Mouse (Mus musculus): ENCODE measurements at regions not wholly inside any gene's neighbourhood (a gene's known extent, or its start where the extent isn't known, plus 50 kb on each side); places are given as distances from the start of the nearest gene placed in this dataset.

DNA sequence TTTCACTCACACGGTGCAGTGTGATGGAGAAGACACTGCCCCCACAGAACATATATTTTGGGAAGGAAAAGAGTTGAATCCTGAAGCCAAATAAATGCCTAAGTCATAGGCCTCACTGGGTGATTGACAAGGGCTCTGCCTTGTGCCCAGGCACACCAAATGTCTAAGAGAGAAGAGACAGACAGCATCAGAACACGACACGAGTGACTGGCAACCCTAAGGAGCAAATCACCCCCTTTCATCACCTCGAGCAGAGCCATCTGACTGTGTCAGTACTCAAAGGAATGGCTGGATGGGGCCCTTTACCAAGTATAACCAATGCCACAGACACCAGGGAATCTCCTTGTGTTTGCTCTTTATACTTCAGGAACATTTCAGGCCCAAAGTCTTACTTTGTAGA, 815.6 kb downstream of the Car8 start:
- no peak for DNase-seq (ENCODE audit: low read depth, low spot score)

DNA sequence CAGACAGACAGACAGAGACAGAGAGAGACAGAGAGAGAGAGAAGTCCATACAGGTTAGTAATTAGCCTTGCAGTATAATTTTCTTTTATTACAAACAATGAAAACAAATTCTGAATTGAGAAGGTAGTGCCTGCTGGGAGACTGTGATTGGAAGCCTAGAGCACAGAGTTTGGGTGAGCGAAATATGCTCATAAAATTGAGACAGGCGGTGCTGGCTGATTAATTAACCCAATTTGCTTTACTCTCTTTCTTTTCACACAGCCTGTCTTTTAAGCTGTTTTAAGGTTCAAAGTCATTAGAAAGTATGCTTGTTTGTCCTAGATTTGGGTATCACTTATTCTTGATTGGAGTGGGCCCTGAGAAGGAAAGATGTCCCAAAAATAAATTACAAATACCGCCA, 816.1 kb downstream of the Car8 start:
- DNase-seq (ENCODE audit: low read depth, low spot score) = no peak

DNA sequence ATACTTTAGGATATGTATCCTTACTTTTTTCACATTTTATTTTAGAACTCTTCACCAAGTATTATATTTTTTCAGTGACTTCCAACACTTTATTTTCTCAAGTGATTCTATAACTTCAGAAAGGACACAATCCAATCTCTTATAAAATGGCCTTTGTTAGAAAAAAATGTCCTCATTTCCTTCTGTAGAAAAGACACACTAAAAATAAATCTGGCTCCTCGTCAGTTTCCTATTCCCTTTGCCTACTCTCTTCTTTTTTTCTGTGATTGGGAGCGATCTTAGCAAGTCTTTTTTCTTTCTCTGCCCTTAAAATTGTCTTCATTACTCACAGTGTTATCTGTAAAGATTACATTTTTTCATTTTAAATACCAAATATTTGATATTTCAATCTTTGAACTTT, 824.5 kb downstream of the Car8 start:
- no peak for DNase-seq (ENCODE audit: low read depth, low spot score)

DNA sequence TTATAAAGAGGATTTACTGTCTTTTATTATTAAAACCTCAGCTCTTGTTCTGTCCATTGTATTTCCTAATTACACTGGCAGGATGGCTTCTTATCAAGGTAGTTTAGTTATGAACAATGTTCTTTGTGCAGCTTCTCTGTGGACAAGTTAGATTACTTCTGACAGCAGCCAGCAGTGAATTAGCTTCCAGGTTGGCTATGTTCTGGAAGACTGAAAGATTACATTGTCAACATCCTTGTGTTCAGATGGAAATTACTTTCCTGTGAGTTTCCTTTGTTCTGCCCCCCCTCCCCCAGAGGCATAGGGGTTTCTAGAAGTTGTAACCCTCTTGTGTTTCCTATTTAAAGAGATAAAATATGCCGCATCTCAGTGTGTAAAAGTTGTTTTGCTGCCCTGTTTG, 846.1 kb downstream of the Car8 start:
- DNase-seq (ENCODE audit: low read depth, low spot score) = no peak

DNA sequence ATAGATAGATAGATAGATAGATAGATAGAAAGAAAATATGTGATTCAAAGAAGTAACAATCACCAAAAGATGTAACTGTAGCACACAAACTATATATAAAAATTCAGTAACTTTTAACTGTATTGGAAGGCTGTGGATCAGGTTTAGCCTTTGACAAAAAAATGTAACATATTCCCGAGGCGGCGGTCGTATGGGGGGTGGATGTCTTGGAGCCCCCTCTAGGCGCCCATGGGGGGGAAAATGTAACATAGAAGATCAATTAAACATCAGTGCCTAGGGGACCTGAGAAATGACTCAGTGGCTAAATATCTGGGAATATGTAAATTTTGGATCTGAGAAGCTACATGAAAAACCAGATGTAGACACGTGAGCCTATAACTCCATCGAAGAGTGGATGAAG, 847.2 kb downstream of the Car8 start:
- no peak for DNase-seq (ENCODE audit: low read depth, low spot score)

DNA sequence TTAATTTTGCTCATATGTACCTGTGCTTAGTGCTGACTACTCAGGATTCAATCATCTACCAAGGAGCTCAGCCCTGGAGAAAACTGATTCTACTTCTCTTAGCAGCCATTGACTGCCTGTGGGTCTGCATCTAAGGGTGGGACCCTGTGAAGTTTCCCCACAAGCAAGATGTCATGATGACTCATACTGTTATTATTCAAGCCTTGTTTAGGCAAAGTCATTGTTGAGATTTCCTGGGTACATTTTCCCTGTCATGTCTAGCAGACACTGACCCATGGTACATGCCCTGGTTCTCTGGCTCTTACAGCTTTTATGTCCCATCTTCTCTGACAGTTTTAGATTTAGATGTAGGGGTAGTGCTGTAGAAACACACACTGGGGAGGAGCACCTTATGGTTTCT, 853.8 kb downstream of the Car8 start:
- no peak for DNase-seq (ENCODE audit: low read depth, low spot score)

DNA sequence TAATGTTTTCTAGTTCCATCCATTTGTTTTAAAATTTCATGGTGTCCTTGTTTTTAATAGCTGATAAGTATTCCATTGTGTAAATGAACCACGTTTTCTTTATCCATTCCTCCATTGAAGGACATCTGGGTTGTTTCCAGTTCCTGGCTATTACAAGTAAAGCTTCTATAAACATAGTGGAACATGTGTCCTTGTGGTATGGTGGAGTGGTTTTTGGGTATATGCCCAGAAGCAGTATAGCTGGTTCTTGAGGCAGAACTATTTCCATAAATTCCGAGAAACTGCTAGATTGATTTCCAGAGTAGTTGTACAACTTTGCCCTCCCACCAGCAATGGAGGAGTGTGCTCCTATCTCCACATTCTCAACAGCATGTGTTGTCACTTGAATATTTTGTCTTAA, 858.8 kb downstream of the Car8 start:
- DNase-seq (ENCODE audit: low read depth, low spot score) = no peak

DNA sequence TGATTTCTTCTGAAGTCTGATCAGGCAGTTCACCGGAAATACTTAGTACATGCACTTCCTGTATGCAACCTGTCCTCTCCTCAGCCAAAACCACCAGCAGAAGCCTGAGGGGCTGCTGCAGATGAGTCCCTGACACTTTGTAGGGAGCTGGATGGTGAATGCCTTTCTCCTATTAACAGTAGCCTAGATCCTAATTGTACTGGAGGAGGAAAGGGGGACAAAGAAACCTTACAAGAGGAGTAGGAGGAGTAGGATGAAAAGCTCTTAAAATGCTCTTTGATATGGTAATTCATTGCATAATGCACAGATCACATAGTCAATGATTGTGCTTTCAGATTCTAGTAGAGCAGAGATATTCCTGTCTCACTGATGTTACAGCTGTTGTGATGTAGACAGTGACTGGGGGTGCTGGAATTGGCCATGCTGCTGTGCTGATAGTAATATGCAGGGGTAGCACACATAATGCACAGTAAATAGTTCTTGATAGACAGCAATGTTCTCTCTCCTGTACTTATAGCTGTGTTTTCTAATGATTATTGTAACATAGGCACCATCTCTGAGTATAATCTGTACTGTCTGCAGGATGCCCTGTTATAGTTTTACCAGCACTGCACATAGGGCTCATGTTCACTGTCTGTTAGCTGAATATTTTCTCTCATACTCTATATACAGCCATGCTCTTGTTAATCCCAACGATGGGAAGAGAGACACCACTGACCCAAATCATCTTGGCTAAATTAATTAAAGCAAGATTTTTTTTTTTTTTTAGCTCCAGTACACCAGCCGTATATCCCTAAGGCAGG, 874.4 kb downstream of the Car8 start:
- no peak for DNase-seq (ENCODE audit: low read depth, low spot score)

DNA sequence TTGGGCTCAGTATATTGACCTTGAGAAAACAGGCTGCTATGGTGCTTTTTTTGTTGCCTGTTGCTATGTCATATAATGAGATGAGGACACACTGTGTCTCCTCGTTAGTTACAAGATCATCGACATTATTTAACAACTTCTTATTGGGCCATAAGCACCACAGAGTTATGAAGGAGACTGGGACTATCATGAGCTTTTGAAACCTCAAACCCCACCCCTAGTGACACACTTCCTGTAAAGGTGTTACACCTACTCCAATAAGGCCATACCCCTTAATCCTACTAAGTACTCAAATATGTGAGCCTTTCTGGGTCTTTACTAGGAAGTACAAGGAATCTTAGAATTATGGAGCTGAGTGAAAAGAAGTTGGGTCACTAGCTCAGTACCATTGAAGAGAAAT, 875.3 kb downstream of the Car8 start:
- DNase-seq (ENCODE audit: low read depth, low spot score) = no peak

DNA sequence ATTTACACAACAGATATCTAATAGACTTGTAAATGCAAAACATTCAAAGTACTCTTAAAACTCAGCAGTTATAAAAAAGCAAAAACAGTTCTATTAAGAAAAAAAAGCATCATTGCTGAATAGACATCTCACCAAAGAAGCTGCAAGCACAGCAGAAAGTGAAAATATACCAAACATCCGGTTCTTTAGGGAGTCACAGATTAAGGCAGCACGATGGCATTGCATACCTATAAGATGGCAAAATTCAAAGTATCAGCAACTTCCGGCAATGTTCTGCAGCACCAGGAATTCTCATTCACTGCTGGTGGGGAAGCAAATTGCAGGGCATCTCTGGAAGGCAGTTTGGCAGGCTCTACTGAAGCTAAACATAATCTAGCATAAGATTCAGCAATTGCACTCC, 882.6 kb downstream of the Car8 start:
- no peak for DNase-seq (ENCODE audit: low read depth, low spot score)

DNA sequence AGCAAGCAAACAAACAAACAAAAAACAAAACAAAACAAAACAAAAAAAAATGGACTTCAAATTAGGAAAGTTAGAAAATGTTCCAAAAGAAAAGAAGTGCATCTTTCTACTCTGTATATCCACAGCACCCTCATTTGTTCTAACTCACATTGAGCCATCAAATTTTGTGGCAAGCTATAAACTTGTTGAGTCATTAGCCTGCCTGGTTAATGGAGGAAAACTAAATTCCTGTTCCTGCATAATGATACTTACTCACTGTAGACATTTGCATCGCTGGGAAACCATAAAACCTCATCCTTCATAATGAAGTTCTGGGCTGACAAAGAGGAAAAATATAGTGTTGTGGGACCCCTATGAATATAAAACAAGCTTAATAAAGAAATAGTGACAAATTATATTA, 891.5 kb downstream of the Car8 start:
- DNase-seq (ENCODE audit: low read depth, low spot score) = no peak

DNA sequence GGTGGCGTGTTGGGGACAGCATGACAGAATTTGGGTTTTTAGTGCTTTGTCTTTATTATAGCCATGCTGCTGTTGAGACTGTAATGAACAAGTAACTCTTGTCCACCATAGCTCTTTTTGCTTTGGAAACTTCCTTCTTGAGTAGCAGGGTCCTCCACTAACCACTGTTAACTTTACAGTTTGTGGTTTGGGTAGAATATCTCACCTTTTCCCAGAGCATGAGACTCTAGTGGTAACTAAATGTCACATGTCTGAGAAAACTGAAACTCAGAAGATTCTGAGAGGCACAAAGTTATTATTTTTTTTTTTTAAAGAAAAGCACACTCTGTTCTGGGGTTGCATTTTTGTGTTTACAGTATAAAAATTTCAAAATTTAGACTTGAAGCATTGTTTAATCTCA, 897.7 kb downstream of the Car8 start:
- DNase-seq (ENCODE audit: low read depth, low spot score) = no peak

DNA sequence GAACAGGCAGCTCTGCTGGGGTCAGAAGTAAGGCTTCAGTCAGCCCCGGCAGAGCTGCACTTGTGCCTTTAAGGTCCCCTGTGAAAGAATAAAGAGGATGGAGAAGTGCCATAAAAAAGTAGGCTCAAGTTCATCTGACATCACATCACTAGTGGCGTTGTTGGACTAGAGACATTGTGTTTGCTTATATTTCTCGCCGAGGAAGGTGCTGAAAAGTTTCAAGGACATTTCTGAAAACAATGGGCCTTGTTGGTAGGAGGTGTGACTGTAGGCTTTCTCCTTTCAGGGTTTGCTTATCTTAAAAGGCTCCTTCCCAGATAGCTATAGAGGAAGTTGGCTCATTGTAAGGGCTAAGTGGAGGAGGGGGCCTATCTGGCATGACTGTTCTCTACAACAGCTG, 924.6 kb downstream of the Car8 start:
- DNase-seq (ENCODE audit: low read depth, low spot score) = no peak

DNA sequence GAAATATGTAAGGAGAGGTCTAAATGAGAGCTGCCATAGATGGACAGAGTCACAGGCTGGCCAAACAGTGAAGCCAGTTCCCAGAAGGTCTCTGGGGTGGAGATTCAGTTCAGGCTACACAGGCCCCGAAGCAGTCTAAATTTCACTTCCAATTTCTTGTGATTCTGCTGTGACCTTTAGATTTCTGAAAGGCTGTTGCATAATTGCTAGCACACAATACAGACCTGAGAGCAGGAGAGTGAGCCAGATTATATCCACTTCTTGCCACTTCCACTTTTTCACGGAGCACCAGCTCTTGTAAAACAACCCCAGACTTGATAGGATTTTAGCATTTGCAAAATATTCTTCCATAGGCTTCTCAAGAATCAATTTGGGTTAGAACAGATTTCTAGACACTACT, 925.6 kb downstream of the Car8 start:
- DNase-seq (ENCODE audit: low read depth, low spot score) = no peak

DNA sequence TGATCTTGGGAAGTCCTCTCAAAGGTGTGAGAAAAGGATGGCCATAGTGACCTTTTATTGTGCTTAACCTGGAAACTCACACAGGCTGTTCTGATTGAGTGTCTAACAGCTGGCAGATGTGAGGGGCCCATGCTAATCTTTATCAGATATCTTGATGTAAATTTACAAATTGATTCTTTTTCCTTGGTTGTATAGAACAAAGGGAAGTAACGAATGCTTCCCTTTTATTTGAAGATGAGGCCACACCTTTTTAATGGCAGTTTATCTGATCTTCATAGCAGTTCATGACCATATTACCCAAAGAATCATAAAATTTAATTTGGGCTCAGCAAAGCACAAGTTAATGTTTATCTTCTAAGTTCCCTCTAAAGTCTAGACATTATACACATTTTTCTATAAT, 926.7 kb downstream of the Car8 start:
- no peak for DNase-seq (ENCODE audit: low read depth, low spot score)

DNA sequence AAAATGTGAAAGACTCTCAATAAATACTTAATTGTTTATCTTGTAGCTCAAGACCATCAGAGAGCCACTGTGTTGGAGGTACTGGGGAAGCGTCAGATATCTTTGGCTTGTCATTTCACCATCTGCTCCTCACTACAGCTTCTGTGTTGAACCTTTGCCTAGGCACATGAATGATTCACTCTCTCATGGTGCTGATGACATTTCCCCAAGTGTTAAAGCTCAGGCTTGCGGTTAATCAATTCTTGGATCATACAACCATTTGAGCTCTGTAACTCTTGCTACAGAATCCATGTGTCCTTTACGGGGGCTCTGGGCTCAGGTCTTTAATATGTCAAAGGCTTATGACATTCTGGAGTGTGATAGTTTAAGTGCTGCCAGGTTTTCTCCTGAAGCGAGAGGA, 969.8 kb downstream of the Car8 start:
- DNase-seq (ENCODE audit: low read depth, low spot score) = no peak

DNA sequence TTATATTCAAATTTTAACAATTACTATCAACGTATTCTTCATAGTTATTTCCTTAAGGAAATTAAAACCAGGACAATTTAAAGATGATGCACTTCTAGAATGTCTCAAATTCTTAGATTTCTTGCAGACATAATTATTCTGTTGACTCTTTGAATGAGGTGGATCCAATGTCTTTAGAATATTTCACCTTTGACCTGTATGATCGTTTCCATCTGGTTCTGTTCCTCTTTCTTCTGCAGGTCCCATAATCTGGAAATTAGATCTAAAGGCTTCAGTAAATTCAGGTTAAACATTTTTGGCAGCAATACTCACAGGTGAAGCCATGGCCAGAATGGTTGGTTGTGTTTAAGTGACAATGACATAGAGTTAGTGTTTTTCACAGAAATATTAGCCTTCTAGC, 982.4 kb downstream of the Car8 start:
- no peak for DNase-seq (ENCODE audit: low read depth, low spot score)

DNA sequence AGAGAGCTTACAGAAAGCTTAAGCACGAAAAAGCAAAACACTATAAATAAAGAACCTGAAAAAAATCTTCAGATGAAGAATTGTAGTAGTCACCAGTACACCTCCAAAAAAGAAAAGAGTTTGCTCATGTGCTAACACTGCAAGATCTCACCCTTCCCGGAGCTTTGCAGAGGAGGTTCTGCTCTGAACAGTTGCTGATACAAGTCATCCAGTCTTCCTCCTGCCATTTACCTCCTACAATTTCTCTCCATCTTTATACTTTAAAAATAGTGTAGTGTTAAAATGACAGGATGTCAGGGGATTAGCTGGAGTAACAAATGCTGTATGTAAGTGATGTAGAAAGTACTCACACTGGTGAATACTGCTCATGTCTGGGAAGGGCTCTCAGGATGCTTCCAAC, 985.2 kb downstream of the Car8 start:
- DNase-seq (ENCODE audit: low read depth, low spot score) = no peak

DNA sequence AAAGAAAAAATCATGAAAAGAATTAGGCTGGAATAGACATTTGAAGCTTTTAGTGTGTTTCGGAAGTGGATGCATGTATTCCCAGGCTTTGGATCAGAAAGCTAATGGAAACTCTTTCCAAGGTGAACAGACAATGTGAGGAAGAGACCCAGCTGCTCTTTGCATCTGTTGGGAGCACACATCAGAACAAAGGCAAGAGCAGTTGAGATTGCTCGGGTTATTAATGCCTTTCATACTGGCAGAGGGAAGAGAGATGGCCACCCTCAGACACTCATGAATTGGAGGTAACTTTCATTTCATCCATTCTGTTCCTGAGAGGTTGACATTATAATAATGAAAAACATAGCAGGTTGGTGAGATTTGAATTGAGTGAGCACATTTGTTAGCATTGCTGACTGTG, 987.2 kb downstream of the Car8 start:
- no peak for DNase-seq (ENCODE audit: low read depth, low spot score)

DNA sequence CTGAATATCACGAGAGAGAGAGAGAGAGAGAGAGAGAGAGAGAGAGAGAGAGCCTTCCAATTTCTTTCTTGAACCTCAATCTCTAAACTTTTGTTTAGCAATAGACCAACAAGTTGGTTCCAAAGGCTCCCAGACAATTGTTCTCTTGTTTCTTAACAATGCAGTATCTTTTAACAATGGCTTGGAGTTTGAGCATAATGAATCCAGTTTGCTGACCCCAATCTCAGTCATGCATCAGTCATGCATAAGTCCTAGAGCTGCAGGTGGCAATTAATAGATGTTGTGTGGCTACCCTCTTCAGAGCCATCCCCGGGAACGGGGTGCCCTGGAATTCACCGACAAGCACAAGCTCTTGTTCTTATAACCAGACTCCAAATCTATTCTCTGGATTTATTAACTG, 991.0 kb downstream of the Car8 start:
- DNase-seq (ENCODE audit: low read depth, low spot score) = no peak

DNA sequence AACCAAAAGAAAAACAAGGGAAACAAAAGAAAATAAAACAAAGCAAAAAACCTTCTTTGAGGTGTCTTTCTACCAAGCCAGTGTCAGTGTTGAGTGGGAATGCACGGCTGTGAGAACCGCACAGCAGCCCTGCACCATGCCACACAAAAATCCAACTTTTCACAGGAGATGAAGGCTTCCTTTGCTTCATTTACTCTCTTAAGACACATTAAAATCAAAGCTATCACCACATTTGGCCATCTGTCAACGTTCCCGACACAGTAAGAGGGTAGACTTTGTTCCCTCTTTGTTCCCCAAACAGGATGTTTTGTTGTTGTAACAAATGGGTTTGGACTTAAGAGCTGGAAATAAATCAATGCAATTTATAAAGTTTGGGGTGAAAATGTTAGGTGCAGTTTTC, 991.6 kb downstream of the Car8 start:
- DNase-seq (ENCODE audit: low read depth, low spot score) = no peak

DNA sequence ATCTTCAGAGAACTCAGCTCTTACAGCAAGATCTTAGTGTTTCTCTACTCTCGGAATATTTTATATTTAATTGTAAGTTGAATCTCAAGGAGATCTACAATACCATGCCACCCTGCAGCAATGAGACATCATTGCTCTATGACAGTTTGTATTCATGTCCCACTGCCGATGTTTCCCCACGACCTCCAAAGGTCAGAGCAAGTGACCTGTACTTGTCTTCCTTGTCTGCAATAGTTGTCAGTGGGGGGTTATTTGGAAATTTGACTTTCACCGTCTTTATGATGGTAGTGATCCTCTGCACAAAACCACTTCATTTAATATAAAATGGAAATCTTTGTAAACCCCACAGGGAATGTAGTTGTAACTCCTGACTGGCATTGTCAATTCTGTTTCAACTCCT, 992.0 kb downstream of the Car8 start:
- no peak for DNase-seq (ENCODE audit: low read depth, low spot score)

DNA sequence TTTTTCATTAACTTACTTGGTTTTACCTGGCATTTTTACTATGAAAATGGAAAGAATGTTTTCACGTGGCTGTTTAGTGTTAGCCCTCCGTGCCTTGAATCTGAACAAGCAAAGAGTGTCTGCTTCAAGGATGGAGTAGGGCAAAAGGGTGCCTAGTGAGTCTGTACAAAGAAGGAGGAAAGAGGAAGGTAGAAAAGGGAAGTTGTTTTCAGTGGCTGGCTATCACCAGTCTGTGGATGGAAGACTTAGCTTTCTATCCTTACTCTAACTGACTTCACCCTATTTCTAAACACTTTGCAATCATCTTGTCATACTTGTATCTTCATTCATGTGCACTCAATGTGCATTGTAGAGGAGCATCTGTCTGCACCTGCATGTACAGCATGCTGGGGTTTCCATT, 993.2 kb downstream of the Car8 start:
- no peak for DNase-seq (ENCODE audit: low read depth, low spot score)

DNA sequence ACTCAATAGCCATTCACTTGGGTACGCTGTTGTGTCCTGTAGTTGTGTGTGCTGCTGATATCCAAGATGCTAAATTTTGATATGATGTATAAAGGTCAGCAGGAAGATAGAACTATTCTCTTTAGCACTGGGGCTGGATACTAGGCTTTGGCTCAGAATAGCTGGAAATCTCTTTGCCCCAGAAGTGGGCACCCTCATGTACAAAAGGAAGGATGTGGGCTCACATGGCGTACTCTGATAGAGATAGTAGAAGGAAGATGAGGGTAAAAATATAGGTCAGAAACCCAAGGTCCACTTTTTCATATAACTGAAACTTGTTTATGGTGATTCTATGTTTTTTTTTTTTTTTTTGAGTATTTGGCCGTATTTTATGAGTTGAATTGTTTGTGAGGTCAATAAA, 1001.0 kb downstream of the Car8 start:
- no peak for DNase-seq (ENCODE audit: low read depth, low spot score)

All from forelimb bud, embryonic 11.5 days (tissue).